Mouse (Mus musculus) CD4-positive, CD25-positive, alpha-beta regulatory T cell, adult 9 weeks (primary cell): ENCODE measurements around the gene Ttc13. TPM values are rescaled to one million over a fixed set of nuclear protein-coding genes. Genes with fewer than 3 reads are reported as not detected.

Experiments used
- polyA plus RNA-seq: library from polyadenylated mRNA; unstranded; fragments of 100-300 nt; shearing (Covaris generic); gene quantifications from one replicate; pipeline ENCODE4 v1.2.1, GENCODE M21; 2017

The Ttc13 gene
- polyA plus RNA-seq: 27.0 TPM

DNA sequence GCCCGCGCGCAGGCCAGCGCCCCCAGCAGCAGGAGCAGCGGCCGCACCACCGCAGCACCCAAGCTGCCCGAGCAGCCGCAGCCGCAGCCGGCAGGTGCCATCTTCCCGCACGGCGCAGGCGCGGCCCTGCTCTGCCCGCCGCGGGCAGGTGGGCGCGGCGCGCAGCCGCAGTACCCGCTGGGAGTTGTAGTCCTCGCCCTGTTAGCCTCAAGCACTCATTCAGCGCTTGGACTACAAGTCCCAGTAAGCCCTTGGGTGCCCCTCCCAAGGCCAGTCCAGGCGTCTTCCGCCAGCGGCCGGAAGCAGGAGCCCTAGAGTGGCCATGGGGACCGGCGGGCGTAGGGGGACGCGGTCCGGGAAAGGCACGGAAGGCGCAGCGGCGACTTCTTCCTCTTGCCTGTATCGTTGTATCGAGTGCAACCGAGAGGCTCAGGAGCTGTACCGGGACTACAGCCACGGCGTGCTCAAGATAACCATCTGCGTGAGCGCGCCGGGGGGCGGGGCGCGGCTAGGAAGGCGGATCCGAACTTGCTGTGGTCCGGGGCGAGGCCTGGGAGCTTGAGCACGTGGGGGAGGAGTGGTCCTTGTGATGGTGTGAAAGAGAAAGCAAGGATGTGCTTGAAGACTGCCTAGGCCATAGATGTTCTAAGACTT, at the start of gene Ttc13, which contains the start of gene Arv1:
TSS of gene Ttc13 (minus strand) at position 122 of the 654 bp plus-strand sequence.
TSS of gene Arv1 (plus strand) at position 278 of the 654 bp plus-strand sequence.

GRCm38 (mm10) chr8:124751709-124752173, 30.0 kb upstream of the Ttc13 start, which contains the start of gene Fam89a:
TSS of gene Fam89a (minus strand) at chr8:124751832.

GRCm38 (mm10) chr8:124663112-124663873, 58.5 kb downstream of the Ttc13 start, which contains the start of gene 2310022B05Rik:
TSS of gene 2310022B05Rik (minus strand) at chr8:124663369.

Other genes starting within 250 kb of the Ttc13 start
- gene Cog2, start 201.2 kb downstream of the Ttc13 start, polyA plus RNA-seq: 75.2 TPM
- not detected for gene Agt, start 152.3 kb downstream of the Ttc13 start, polyA plus RNA-seq
- gene Capn9, start 145.9 kb downstream of the Ttc13 start, polyA plus RNA-seq: not detected
- 0.73 TPM for gene 2310022B05Rik, start 58.6 kb downstream of the Ttc13 start, polyA plus RNA-seq
- gene Arv1, start 156 bp upstream of the Ttc13 start, polyA plus RNA-seq: 29.9 TPM
- 0.88 TPM for gene Fam89a, start 29.8 kb upstream of the Ttc13 start, polyA plus RNA-seq
- gene Trim67, start 71.1 kb upstream of the Ttc13 start, polyA plus RNA-seq: 0.04 TPM
- 98.6 TPM for gene Gnpat, start 141.1 kb upstream of the Ttc13 start, polyA plus RNA-seq
- 39.0 TPM for gene 2810004N23Rik, start 141.1 kb upstream of the Ttc13 start, polyA plus RNA-seq
- 2.5 TPM for gene Exoc8, start 175.7 kb upstream of the Ttc13 start, polyA plus RNA-seq
- 2.8 TPM for gene Sprtn, start 175.9 kb upstream of the Ttc13 start, polyA plus RNA-seq
- gene Egln1, start 227.3 kb upstream of the Ttc13 start, polyA plus RNA-seq: 4.9 TPM